Mouse (Mus musculus): Measurements from ENCODE around the gene Akt2.

DNA sequence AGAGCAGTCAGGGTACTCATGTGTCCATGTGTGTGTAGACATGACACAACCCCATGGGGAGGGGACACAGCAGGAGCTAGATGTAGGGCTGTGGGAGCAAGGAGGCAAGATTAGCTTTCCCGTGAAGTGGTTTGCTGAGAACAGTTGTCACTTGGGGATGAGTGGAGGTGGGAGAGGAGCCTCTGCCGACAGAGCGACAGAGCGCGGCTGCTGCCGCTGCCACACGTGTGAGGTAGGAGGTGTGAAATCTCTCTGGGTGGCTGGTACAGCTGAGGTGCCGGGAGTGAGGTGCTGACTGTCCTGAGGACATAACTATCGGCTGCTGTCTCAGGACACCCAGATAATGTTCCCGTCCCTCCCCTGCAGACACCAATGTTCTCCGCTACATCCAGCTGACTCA is 64.2 kb downstream of the Akt2 start:
- TF ChIP-seq CTCF (IDR thresholded peaks at IDR 0.05; ENCODE audit: insufficient read depth, low read depth, low read length) (no peak), POLR2A (IDR thresholded peaks at IDR 0.05; ENCODE audit: insufficient read depth, low read depth, low read length) (no peak)

All from olfactory bulb, adult 2 months (tissue).